Mouse (Mus musculus): ENCODE results near the gene Rnf113a2.

Gene Rnf113a2

DNA sequence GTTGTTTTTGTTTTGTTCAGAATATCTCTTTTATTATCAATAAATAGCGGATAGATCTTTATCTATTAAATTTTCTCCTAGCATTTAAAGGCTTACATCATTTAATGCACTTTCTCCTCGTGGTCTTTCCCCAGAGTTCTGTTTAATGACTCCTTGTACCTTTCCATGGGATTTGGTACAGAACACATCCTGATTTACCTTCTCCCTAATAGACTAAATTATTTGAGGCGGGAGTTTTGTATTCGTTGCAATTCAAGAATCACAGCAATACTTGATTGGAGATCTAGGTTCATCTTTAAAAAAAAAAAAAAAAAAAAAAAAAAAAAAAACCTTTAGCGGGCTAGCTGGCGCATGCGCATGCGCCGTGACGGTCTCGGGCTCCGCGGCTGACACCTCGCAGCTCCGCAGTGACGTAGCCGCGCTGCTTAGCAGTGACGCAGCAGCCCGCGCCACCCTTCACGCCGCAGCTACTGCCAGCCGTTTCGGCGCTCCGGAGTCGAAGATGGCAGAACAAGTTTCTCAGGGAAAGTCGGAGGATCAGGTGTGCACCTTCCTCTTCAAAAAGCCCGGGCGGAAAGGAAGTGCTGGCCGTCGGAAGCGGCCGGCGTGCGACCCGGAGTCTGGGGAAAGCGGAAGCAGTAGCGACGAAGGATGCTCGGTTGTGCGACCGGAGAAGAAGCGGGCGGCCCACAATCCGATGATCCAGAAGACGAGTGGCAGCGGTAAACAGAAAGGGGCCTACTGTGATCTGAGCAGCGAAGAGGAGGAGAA lies at the start of gene Rnf113a2:
Rnf113a2 (plus strand) TSS at position 363 of the 771 bp plus-strand sequence.
- peak; percentile 88 to 95 for DNase-seq (ENCODE audit: inconsistent age in 2 of 2, low spot score in 1 of 2)

DNA sequence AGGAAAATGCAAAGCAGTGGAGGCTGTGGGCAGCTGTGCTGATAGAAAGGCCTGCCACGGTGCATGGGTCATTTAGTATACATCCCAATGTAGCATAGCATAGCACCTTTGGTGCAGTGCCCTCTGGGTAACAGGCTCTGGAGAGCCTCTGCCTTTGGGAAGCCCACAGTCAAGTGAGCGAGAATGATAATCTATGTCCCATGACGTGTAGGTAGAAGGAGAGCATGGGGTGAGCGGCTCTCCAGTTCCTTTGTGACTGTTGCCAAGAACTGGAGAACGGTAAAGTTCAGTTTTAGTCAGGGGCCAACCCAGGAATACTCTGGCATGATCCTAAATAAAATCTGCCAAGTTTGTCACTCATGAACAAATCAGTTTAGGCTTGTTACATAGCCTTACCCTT lies 45.3 kb upstream of the Rnf113a2 start:
- DNase-seq (ENCODE audit: inconsistent age in 2 of 2, low spot score in 1 of 2), result no peak

GRCm38 (mm10) chr12:84373831-84374481 lies 43.0 kb upstream of the Rnf113a2 start:
- DNase-seq (ENCODE audit: inconsistent age in 2 of 2, low spot score in 1 of 2), result no peak

GRCm38 (mm10) chr12:84382369-84382768 lies 34.6 kb upstream of the Rnf113a2 start:
- no peak for DNase-seq (ENCODE audit: inconsistent age in 2 of 2, low spot score in 1 of 2)

GRCm38 (mm10) chr12:84384644-84385081 lies 32.3 kb upstream of the Rnf113a2 start:
- peak in 1 of 2 experiments; percentile 60 for DNase-seq (ENCODE audit: inconsistent age in 2 of 2, low spot score in 1 of 2)

DNA sequence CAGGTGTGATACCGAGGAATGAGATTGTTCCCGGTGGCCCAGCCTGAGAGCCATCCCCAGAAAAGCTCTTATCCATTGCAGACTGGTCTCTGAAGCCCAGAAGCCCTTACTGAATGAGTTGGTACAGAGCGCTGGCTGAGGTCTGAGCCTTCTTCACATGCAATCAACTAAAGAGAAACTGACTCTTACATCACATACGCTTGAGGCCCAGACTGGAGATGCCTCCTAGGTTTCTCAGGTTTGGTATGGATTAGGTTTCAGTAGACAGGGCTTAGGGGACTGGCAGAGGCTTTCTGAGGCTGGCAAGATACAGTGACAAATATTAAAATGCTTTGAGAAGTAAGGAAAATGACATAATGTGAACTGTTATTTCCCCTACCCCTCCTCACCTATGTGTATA lies 31.6 kb upstream of the Rnf113a2 start:
- no peak for DNase-seq (ENCODE audit: inconsistent age in 2 of 2, low spot score in 1 of 2)

GRCm38 (mm10) chr12:84388097-84388496 lies 28.9 kb upstream of the Rnf113a2 start:
- no peak for DNase-seq (ENCODE audit: inconsistent age in 2 of 2, low spot score in 1 of 2)

- no peak for DNase-seq (ENCODE audit: inconsistent age in 2 of 2, low spot score in 1 of 2)
Observed at GRCm38 (mm10) chr12:84388774-84389400, 28.1 kb upstream of the Rnf113a2 start.

GRCm38 (mm10) chr12:84390336-84390735 lies 26.7 kb upstream of the Rnf113a2 start:
- DNase-seq (ENCODE audit: inconsistent age in 2 of 2, low spot score in 1 of 2), result no peak

GRCm38 (mm10) chr12:84392681-84393080 lies 24.3 kb upstream of the Rnf113a2 start:
- DNase-seq (ENCODE audit: inconsistent age in 2 of 2, low spot score in 1 of 2), result no peak

DNA sequence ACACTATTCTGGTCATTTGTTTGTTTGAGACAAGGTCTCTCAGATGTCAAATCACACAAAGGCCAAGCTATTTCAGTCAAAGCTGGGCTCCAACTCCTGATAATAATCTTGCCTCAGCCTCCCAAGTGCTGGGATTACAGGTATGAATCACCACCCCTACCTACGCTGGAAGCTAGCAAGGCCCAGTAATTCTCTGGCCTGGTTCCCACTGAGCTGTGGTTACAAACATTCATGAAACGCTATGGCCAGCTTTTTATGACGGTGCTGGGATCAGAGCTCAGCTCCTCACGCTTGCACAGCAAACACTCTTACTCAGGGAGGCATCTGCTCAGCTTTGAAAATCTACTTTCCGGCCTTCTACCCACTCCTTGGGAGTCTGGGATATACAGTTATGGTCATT lies 23.1 kb upstream of the Rnf113a2 start:
- DNase-seq (ENCODE audit: inconsistent age in 2 of 2, low spot score in 1 of 2), result no peak

- no peak for DNase-seq (ENCODE audit: inconsistent age in 2 of 2, low spot score in 1 of 2)
Observed at GRCm38 (mm10) chr12:84396947-84397679, 19.9 kb upstream of the Rnf113a2 start.

DNA sequence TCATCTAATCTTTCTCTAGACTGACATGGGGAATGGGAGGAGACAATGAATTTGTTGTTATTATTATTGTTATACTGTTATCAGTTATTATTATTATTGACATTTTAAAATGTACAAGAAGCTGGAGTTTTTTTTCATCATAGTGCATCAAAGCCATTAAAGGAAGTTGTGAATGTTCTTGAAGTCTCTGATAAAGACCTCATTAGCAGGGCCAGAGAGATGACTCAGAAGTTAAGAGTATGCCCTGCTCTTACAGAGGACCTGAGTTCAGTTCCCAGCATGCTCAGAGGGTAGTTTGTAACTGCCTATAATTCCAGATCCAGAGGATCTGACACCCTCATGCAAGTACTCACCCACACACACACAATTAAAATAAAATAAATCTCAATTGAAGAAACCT lies 19.3 kb upstream of the Rnf113a2 start:
- no peak for DNase-seq (ENCODE audit: inconsistent age in 2 of 2, low spot score in 1 of 2)

DNA sequence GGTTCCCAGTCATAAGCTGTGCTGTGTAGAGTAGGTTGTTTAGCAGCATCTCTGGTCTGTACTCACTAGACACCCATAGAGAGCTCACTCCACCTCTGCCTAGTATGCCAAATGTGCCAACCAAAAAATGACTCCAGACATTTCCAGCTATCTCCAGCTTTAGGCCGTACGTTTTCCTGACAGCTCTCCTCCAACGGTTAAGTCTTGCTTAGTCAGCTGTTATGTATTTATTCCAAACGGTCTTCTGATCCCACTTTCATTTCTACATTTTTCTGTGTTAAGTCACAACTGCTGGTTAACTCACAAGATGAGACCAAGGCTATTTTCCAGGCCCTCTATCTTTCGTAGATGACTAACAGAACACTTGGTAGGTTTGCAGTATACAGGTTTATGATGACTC lies 18.4 kb upstream of the Rnf113a2 start:
- peak in 1 of 2 experiments; percentile 70 for DNase-seq (ENCODE audit: inconsistent age in 2 of 2, low spot score in 1 of 2)

GRCm38 (mm10) chr12:84399135-84399534 lies 17.9 kb upstream of the Rnf113a2 start:
- DNase-seq (ENCODE audit: inconsistent age in 2 of 2, low spot score in 1 of 2), result peak in 1 of 2 experiments; percentile 12

DNA sequence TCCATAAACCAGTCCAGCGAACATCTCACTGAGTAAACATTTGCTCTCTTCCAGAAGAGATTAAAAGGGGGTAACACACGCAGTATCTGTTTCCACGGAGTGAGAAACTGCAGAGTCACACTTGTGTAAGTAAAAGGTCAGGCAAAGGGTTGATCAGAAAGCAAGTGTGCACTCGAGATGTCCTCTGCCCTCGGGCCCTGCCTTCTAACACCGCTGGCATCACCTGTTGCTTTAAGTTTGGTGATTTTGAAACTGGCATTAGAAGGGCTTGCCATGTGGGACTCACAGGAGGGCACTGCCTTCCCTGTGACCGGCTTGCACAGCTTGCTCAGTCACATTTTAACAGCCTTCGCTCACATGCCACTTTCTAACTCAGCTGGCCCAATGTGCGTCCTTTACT lies 17.3 kb upstream of the Rnf113a2 start:
- peak in 1 of 2 experiments; percentile 28 for DNase-seq (ENCODE audit: inconsistent age in 2 of 2, low spot score in 1 of 2)

DNA sequence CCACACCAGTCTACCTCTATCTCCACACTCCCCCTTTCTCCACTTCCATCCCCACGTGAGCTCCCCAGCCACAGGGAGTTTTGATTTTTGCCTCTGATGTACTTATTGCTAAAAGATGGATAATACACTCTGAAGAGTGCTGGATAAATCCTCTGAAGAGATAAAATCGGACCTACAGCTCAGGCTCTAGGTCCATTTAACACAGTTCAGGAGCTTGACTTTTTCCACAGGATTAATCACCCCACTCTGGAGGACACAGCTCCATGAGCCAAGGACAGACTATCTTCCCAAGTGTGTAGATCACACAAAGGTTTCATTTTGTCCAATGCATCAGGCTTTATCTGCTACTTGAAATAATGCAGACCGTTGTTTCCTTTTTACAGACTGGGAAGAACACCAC lies 16.9 kb upstream of the Rnf113a2 start:
- peak; percentile 55 to 86 for DNase-seq (ENCODE audit: inconsistent age in 2 of 2, low spot score in 1 of 2)

DNA sequence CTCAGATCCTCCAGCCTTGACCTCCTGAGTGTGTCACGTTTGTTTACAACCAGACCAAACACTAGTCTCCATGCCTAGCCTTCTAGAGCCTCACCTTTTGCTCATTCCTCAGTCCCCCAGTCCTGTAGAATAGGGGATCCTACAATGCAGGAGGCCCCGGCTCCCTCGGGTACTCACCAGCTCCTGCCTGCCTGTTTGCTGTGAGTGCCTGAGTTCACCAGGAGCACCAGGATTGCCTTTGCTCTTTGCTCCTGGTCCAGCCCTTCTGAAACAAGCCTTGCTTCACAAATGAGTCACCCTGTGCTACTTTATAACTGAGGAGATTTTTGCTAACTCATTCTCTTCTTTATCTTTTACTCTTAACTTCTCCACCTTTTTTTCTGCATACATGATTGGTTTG lies 16.3 kb upstream of the Rnf113a2 start:
- peak; percentile 63 to 90 for DNase-seq (ENCODE audit: inconsistent age in 2 of 2, low spot score in 1 of 2)

DNA sequence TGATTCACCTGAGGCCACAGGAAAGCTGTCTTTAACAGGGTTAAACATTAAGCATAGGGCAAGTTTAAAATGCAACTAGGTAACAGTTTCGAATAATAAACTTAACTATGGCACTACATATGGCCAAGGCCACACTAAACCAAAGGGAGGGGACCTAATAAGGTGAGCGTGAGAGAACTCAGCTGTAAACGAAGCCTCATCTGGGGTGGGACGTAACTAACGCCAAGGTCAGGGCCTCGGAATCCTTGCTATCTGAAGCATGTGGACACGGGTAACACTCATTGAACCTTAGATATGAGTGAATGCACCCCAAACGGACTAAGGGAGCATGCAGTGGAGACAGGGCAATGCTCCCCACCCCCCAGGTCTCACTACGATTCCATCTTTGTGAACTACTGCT lies 14.1 kb upstream of the Rnf113a2 start:
- no peak for DNase-seq (ENCODE audit: inconsistent age in 2 of 2, low spot score in 1 of 2)

DNA sequence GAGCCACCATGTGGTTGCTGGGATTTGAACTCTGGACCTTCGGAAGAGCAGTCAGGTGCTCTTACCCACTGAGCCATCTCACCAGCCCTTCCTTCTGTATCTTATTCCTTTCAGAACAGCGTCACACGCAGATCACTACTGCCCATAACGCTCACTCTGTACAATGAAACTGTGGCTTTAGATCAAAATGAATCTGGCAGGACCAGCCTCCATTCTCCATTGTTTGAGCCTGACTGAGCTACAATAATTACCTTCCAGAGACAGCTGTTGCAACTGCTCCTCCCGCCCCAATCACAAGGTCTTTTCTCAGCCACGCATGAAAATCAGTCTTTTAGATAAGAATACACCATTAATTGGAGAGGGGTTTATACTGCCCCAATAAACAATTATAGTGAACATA lies 12.5 kb upstream of the Rnf113a2 start:
- no peak for DNase-seq (ENCODE audit: inconsistent age in 2 of 2, low spot score in 1 of 2)

DNA sequence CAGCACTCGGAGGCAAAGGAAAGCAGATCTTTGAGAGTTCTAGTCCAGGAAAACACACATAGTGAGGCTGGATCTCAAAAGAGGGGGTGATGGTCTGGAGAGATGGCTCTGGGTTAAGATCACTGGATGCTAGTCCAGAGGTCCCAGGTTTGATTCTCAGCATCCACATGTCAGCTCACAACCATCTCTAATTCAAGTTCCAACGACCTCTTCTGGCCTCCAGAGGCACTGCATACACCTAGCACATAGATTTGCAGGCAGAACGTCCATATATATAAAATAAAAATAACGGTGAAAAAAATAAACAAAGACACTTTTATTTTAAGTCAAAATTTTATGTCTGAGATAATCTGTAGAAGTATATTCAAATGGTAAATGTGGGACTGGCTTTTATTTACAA lies 9.7 kb upstream of the Rnf113a2 start:
- no peak for DNase-seq (ENCODE audit: inconsistent age in 2 of 2, low spot score in 1 of 2)

All from adrenal gland, adult (tissue).